Mouse (Mus musculus): ENCODE data around the gene Chek2.
"Not testable (repeated sequence)": the region's sequence is repeated elsewhere in the genome, so short reads cannot be mapped to it uniquely, and the experiment has no call there.

The Chek2 gene

DNA sequence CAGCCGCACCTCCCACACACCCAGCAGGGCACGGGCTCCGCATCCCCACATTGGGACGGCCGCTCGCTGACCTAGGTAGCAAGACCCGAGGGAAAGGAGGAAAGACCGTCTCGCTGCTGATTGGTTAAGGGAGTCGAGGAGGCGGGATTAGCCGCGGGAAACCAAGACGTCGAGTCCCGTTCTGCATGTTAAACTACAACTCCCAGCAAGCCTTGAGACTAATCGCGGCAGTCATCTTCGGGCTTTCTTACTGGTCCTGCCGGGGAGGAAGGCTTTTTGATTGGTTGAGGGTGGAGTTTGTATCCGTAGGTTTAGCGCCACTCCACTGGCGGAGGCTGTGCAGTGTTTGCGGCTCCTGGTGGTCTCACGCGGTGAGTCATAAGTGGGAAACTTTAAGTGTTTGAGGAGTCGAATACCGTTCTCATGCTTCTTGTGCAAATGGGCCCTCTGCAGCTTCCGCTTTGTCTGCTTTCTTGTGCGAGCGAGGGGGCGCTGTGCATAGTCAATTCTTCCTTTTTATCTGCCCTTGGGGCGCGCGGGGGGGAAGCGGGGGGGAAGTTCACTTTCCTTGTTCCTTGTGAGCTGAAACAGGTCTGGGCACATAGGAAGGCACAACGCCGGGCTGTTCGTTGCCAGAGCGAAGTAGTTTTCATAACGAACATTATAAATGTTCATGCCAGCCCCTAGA, at the start of gene Chek2, which contains the start of gene Hscb:
Chek2 (plus strand) TSS at position 302 of the 688 bp plus-strand sequence.
Hscb (minus strand) TSS at position 100 of the 688 bp plus-strand sequence.
- DNase-seq, result peak; percentile 98

- DNase-seq, result no peak
Observed at GRCm38 (mm10) chr5:110794363-110794762, 45.4 kb upstream of the Chek2 start.

DNA sequence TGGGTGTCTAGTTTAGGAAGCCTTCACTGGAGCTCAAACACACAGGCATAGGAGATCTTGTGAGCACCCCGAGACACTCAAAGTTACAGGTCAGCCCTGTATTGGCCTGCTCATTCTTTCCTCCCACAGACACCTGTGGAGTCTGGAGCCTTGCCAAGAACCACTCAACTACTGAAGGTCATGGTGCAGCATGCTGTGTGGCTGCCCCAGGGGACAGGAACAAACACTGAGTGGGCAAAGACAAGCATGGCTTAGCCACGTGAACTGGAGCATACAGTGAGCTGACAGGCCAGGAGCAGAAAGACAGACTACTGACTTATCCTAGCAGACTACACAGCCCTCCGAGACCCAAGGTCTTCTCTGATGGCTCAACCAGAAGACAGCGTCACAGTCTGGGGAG, 42.1 kb upstream of the Chek2 start:
- peak; percentile 50 for DNase-seq

DNA sequence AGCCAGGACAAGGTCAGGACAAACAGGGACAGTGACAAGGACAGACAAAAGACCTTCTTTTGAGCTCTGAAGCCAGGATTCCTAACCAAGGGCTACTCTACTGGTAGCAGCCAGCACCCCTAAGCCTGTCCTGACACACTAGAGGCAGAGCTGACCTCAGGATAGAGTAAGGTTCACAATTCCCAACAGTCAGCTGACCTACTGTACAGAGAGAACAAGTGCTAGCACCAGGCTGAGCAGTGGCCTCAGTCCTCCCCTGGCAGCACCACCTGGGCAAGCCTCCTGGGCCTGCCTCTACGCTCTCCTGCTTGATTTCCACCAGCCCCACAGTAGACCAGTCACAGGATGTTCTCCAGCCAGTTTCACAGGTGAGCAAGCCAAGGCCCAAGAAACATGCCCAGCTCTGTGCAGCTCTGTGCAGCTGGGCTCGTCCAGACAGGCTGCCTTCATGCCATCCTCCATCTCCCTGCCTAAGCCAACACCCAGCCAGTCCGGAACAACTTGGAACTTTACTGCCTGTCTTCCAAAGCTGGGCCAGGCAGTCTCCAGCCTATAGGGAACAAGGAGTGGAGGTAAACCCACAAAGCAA, 38.6 kb upstream of the Chek2 start:
- DNase-seq, result peak; percentile 29

DNA sequence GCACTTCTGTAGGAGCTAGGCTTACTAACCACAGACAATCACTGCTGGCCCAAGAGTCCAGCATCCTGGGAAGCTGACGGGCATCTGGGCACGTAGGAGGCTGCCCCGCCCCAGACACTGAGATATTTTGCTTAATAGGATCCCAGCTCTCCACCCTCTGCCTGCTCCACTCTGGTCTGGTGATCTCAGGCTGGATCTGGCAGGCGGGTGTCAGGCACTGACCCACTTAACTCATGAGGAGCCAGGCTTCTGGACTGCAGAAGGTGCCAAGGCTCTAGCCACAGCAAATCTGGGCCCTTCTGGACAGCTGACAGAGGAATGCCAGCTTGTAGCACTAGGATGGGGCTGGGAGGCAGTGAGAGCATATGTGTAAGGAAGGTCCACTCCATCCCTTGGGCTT, 37.6 kb upstream of the Chek2 start:
- peak; percentile 87 for DNase-seq

- no peak for DNase-seq
Observed at GRCm38 (mm10) chr5:110802809-110803208, 37.0 kb upstream of the Chek2 start.

DNA sequence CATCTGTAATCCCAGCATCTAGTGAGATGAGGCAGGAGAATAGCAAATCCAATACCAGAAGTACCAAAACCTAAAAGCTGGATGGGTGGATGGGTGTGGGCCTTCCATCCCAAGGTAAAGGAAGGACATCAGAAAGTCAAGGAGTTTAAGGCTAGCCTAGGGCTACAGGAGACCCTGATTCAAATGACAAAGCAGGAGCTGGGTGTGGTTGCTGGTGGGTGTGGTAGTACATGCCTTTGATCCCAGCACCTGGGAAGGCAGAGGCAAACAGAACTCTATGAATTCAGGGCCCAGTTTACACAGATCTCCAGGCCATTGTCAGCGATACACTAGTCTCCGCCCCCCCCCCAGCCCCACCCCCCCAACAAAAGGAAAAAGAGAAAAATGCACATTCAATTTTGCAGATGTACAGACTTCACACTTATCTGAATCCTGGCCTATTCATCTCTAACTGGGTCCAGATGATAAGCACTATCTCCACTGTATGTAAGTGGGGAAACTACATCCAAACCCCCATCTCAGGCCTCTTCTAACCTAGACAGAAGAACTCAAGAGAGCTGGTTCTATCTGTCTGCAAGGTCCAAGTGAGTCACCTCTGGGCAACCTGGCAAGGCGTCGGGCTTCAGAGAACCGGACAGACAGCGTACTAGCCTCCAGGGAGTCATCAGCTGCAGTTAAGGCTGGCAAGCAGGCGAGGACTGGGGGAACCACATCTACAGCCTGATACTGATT, 35.6 kb upstream of the Chek2 start:
- peak; percentile 7 for DNase-seq

- DNase-seq, result peak; percentile 16
Observed at GRCm38 (mm10) chr5:110806154-110806553, 33.6 kb upstream of the Chek2 start.

DNA sequence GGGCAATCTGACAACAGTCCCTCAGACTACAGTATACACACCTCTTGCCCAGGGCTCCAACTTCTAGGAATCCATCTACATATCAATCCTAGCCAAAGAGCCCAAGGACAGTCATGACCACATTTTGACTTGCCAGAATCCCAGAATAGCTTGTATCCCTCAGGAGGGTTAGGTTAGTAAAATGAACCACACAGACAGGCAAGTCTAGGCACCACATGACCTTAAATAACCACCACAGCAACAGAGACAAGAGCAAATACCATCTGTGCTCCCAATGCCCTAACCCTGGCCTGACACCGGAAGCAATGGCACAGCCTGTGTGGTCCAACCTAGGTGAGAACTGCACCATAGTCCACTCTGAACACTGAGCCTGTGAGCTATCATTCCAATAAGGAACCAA, 33.1 kb upstream of the Chek2 start:
- DNase-seq, result peak; percentile 11

DNA sequence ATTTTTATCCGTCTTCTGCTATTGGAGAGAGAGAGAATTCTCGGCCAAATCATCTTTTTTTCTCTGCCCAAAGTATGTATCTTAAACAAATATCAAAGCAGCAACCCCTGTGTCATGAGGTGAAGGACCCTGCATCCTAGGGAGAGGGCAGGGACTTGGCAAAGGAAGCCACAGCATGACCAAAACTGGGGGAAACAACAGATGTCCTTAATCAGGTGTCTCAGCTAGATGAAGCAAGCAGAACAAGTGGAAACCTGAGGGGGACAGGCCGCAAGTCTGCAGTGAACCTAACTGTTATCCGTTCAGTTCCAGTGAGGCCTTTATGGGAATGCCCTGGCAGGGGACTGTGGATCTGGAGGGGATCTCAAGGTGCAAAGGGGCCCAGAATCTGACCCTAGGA, 32.3 kb upstream of the Chek2 start:
- no peak for DNase-seq

DNA sequence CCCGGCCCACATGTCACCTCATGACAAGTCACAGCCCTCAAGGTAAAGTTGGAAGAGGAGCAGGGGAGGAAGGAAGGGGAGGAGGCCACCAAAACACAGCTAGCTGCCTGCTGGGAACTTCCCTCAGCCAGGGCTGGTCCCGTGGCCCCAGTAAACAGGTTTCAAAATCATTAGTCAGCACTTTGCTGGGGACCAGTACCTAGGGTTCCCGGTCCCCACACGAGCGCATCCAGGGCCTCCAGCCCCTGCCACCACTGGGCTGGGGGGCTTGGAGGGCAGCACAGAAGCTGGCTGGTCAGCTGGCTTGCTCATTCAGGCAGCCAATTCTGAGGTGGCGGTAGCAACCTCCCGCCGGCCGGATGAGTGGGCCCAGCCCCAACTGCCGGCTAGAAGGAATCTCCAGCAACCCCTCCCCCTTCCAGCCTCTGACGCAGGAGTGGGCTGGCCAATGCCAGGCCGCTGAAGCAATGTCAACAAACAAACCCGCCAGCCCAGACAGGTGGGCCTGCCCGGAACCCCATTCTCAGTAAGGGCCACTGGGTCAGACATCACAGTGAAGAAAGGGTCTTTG, 31.6 kb upstream of the Chek2 start:
- peak; percentile 82 for DNase-seq

- peak; percentile 61 for DNase-seq
Observed at GRCm38 (mm10) chr5:110808821-110809666, 30.7 kb upstream of the Chek2 start.

DNA sequence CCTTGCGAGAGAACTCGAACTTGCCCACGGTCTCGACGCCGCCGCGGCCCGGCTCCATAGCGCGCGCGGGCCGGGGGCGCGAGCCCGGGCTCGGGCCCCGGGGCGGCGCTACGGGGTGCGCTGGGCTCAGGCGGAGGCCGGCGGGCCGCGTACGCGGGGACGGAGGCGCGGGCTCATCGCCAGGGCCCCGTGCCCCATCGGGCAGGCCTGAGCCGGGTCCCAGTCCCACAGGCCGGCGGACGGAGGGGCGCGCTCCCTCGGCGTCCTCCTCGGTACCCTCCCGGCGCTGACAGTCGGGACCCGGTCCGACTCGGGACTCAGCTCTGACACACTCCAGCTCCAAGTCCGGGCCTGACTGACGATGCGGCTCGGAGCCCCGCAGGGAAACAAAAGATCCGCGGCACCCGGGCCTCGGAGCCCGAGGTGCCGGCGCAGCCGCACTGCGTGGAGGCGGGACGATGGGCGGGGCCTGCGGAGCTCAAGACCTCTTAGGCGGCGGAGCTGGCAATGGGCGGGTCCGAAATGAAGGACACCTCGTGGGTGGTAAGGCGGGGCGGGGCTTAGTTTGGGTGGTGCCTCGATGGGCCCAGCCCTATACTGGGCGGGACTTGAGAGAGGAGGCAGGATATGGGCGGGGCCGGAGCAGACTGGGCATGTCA, 30.0 kb upstream of the Chek2 start, which contains the start of gene Ulk1:
Ulk1 (minus strand) TSS at position 431 of the 659 bp plus-strand sequence.
- DNase-seq, result peak; percentile 100

DNA sequence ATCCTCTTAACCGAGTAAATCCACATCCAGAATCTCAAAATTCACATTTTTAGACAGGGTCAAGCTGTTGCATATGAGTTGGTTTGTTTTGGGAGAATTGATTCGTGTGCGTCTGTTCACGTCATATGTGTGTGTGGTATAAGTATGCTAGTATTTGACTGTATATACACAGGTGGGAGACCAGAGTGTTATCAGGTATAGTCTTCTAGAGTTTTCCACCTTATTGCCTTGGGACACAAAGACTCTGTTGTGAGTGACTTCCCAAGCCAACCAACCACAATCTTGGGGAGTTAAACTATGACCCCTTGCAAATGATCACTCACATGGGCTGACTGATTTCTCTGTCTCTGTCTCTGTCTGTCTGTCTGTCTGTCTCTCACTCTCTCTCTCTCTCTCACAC, 15.4 kb upstream of the Chek2 start:
- no peak for DNase-seq

GRCm38 (mm10) chr5:110826781-110827495, 12.8 kb upstream of the Chek2 start:
- DNase-seq, result no peak

DNA sequence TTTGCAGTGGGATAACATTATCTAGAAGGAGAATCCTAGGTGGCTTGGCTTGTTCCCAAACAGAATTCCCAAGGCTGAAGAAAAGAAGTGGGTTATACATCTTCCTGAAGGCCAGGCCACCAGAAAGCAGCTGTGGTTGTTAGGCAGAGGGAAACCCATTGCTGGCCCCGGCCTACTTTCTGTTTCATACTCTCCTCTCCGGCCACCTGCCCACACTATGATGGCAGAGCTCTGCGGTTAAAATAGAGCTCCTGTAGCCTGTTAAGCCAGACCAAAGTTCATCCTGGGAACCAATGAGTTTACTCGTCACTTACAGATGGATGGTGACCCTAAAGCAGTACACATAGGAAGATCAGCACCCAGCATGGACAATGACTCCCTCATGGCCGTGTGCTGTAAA, 12.2 kb upstream of the Chek2 start:
- no peak for DNase-seq

- no peak for DNase-seq
Observed at GRCm38 (mm10) chr5:110831036-110831720, 8.6 kb upstream of the Chek2 start.

- peak; percentile 14 for DNase-seq
Observed at GRCm38 (mm10) chr5:110835959-110836358, 3.8 kb upstream of the Chek2 start.

GRCm38 (mm10) chr5:110838016-110838415, 1.8 kb upstream of the Chek2 start:
- DNase-seq, result not testable (repeated sequence)

- DNase-seq, result no peak
Observed at GRCm38 (mm10) chr5:110839038-110839677, 621 bp upstream of the Chek2 start.

Data from cerebellum, adult 11 months (tissue).